In the genomic region with DNA sequence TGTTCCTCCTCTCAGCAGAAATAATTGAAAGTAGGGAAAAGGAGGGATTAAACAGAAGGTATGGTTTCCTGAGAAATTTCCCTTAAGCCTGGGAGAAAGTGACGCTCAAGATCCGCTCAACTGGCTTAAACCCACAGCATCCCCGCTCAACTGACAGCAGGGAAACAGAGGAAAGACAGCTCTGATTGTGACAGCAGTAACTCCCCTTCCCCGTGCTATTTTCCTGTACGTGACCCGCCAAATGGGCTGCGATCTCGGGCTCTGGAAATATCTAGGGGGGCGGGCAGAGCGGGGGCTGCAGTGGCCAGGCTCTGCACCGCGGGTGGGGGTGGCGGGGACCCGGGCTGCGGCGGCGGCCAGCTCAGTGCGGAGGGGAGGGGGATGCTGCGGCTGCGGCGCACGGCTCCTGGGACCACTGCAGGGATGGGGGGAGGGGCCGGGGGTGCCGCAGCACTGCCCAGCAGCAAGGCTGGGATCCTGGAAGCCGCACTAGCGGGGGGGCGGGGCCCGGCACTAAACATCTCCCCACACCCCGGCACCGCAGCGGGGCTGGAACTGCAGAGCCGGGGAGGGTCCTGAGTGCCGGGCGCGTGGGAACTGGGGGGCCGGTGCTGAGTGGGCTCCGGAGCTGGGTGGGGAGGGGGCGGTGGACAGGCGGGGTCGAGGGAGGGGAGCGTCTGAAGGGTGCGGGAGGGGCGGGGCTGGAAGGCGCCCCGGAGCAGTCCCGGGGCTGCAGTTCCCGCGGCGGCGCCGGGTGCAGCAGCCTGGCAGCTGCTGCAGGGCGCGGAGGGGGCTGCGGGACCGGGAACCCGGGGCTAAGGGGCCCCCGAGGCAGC, we compare ENCODE assay signal across 8 mouse cellular contexts. TPM values are rescaled to one million over a fixed set of nuclear protein-coding genes. Genes with fewer than 3 reads are reported as not detected.
DNase-seq lines count a peak whose midpoint lies in the region; ATAC-seq and TF ChIP-seq lines count a peak whose summit lies in the region.

No protein-coding gene starts in this region.

- no peaks in the 10 kb centered on the region for H3K27me3 ChIP-seq in cerebellum, adult 2 months (ENCODE audit: control insufficient read depth, insufficient read depth, low read length)
- H3K27me3 ChIP-seq in heart, embryonic 12.5 days (replicated peaks) = no peaks in the 10 kb centered on the region
- no peaks in the 10 kb centered on the region for H3K27me3 ChIP-seq in limb, embryonic 13.5 days
- no peaks in the 10 kb centered on the region for H3K27me3 ChIP-seq in neural tube, embryonic 14.5 days (ENCODE audit: control insufficient read depth, insufficient read depth, low read length)

- peak; percentile 60 to 71 for DNase-seq in adrenal gland, adult (ENCODE audit: inconsistent age in 2 of 2, low spot score in 1 of 2)
- DNase-seq in adrenal gland, postnatal 4 days (ENCODE audit: low spot score in 2 of 2) = no peak
- DNase-seq in 3134 (ENCODE audit: extremely low read depth, insufficient read length, low spot score) = peak; percentile 42
- peak; percentile 39 to 43 for DNase-seq in cerebellum, adult 2 months
- DNase-seq in gastrocnemius, postnatal 36 days = no peak

- peak overlapping the region; percentile 88 for H3K4me2 ChIP-seq in heart, embryonic 12.5 days
- H3K4me2 ChIP-seq in limb, embryonic 13.5 days (replicated peaks) = peak overlapping the region; percentile 82
- peak overlapping the region; percentile 74 for H3K4me2 ChIP-seq in neural tube, embryonic 14.5 days (ENCODE audit: low read depth, low read length)

- peak overlapping the region; percentile 97 for H3K9ac ChIP-seq in heart, embryonic 12.5 days
- peak overlapping the region; percentile 87 for H3K9ac ChIP-seq in limb, embryonic 13.5 days
- peak overlapping the region; percentile 85 for H3K9ac ChIP-seq in neural tube, embryonic 14.5 days (replicated peaks; ENCODE audit: low read depth, low read length)

- peaks cover 33% of the 10 kb centered on the region for H3K36me3 ChIP-seq in heart, embryonic 12.5 days
- peaks cover 38% of the 10 kb centered on the region for H3K36me3 ChIP-seq in limb, embryonic 13.5 days
- peaks cover 8% of the 10 kb centered on the region for H3K36me3 ChIP-seq in neural tube, embryonic 14.5 days (ENCODE audit: control insufficient read depth, insufficient read depth, low read length)

- no peak overlapping the region for H3K27ac ChIP-seq in cerebellum, adult 2 months (ENCODE audit: insufficient read depth, low read length)
- peak overlapping the region; percentile 80 for H3K27ac ChIP-seq in heart, embryonic 12.5 days (ENCODE audit: poor library complexity, severe bottlenecking)
- peak overlapping the region; percentile 65; the same call in 1 of the 2 replicates for H3K27ac ChIP-seq in limb, embryonic 13.5 days
- H3K27ac ChIP-seq in neural tube, embryonic 14.5 days (ENCODE audit: low read depth, low read length) = peak overlapping the region; percentile 83

- intact Hi-C loops in gastrocnemius, postnatal 36 days (cut with DNase I) = no loop called here

- no peak for TF ChIP-seq CTCF in cerebellum, adult 2 months (IDR thresholded peaks at IDR 0.05; ENCODE audit: borderline replicate concordance, insufficient read depth, low read depth, low read length)

- H3K9me3 ChIP-seq in heart, embryonic 12.5 days (replicated peaks) = no peaks in the 10 kb centered on the region
- no peaks in the 10 kb centered on the region for H3K9me3 ChIP-seq in limb, embryonic 13.5 days
- H3K9me3 ChIP-seq in neural tube, embryonic 14.5 days (ENCODE audit: control insufficient read depth, low read length) = no peaks in the 10 kb centered on the region

- 1% methylated on average over 56 of the region's 57 CpGs for WGBS in cerebellum, adult 2 months
- WGBS in heart, embryonic 12.5 days = 2% methylated on average over 51 of the region's 57 CpGs
- WGBS in limb, embryonic 13.5 days = under 1% methylated on average over 31 of the region's 57 CpGs
- under 1% methylated on average over 44 of the region's 57 CpGs for WGBS in neural tube, embryonic 14.5 days

- peak; percentile 46 for ATAC-seq in heart, embryonic 12.5 days (ENCODE audit: insufficient number of reproducible peaks, low FRiP score)
- ATAC-seq in limb, embryonic 13.5 days (ENCODE audit: low FRiP score, low read depth) = peak; percentile 45
- peak; percentile 66 for ATAC-seq in neural tube, embryonic 14.5 days (ENCODE audit: low read depth)

- peak overlapping the region; percentile 86 for H3K4me3 ChIP-seq in cerebellum, adult 2 months (replicated peaks; ENCODE audit: insufficient read depth, low read depth, low read length)
- H3K4me3 ChIP-seq in heart, embryonic 12.5 days = peak overlapping the region; percentile 97
- H3K4me3 ChIP-seq in limb, embryonic 13.5 days = peak overlapping the region; percentile 87
- H3K4me3 ChIP-seq in neural tube, embryonic 14.5 days (ENCODE audit: low read depth, low read length) = peak overlapping the region; percentile 71

- no peak for TF ChIP-seq POLR2A in cerebellum, adult 2 months (IDR thresholded peaks at IDR 0.05; ENCODE audit: borderline replicate concordance, insufficient read depth, low read length)

- no peaks in the 10 kb centered on the region; the same call in 1 of the 2 replicates for H3K4me1 ChIP-seq in cerebellum, adult 2 months (ENCODE audit: control insufficient read depth, insufficient read depth, low read length)
- peaks cover 40% of the 10 kb centered on the region for H3K4me1 ChIP-seq in heart, embryonic 12.5 days (replicated peaks)
- H3K4me1 ChIP-seq in limb, embryonic 13.5 days = peaks cover 45% of the 10 kb centered on the region
- H3K4me1 ChIP-seq in neural tube, embryonic 14.5 days (ENCODE audit: control insufficient read depth, insufficient read depth, low read length) = peaks cover 24% of the 10 kb centered on the region

RNA-seq across cellular contexts. Expression of a gene that starts 0.7 kb away (rescaled TPM):
- total RNA-seq in adrenal gland, postnatal 4 days (2021) = 10 to 100 TPM; 77.3 to 87.2 TPM
- polyA plus RNA-seq in cerebellum, adult 2 months (2012; rRNA removed) = 217 and 222 TPM in 2 replicates
- 65.4 and 69.5 TPM in 2 replicates for polyA plus RNA-seq in heart, embryonic 12.5 days (2016; fragmentation: Nextera tagmentation; extraction: Ambion mirVana)
- 63.5 and 74.6 TPM in 2 replicates for polyA plus RNA-seq in limb, embryonic 13.5 days (2015; fragmentation: Nextera tagmentation; extraction: Ambion mirVana)
- 215 and 232 TPM in 2 replicates for polyA plus RNA-seq in neural tube, embryonic 14.5 days (2014; fragmentation: Nextera tagmentation; extraction: Ambion mirVana)
- 100 to 1,000 TPM; 170 to 172 TPM for total RNA-seq in gastrocnemius, postnatal 36 days (2021)

RNA-seq across cellular contexts. Expression of a gene that starts 43.3 kb away (rescaled TPM):
- total RNA-seq in adrenal gland, postnatal 4 days (2021) = 10 to 100 TPM; 19.8 to 36.6 TPM
- 0.90 and 1.1 TPM in 2 replicates for polyA plus RNA-seq in cerebellum, adult 2 months (2012; rRNA removed)
- 0.77 and 1.1 TPM in 2 replicates for polyA plus RNA-seq in heart, embryonic 12.5 days (2016; fragmentation: Nextera tagmentation; extraction: Ambion mirVana)
- 2.9 and 3.0 TPM in 2 replicates for polyA plus RNA-seq in limb, embryonic 13.5 days (2015; fragmentation: Nextera tagmentation; extraction: Ambion mirVana)
- polyA plus RNA-seq in neural tube, embryonic 14.5 days (2014; fragmentation: Nextera tagmentation; extraction: Ambion mirVana) = 0.19 and 0.26 TPM in 2 replicates
- total RNA-seq in gastrocnemius, postnatal 36 days (2021) = 10 to 100 TPM; 23.9 to 25.3 TPM

RNA-seq across cellular contexts. Expression of a gene that starts 58.8 kb away (rescaled TPM):
- 10 to 100 TPM; 46.4 to 49.0 TPM for total RNA-seq in adrenal gland, postnatal 4 days (2021)
- 37.9 and 43.2 TPM in 2 replicates for polyA plus RNA-seq in cerebellum, adult 2 months (2012; rRNA removed)
- polyA plus RNA-seq in heart, embryonic 12.5 days (2016; fragmentation: Nextera tagmentation; extraction: Ambion mirVana) = 17.9 and 18.8 TPM in 2 replicates
- polyA plus RNA-seq in limb, embryonic 13.5 days (2015; fragmentation: Nextera tagmentation; extraction: Ambion mirVana) = 27.9 and 30.5 TPM in 2 replicates
- polyA plus RNA-seq in neural tube, embryonic 14.5 days (2014; fragmentation: Nextera tagmentation; extraction: Ambion mirVana) = 17.7 and 17.8 TPM in 2 replicates
- 1 to 10 TPM; 4.9 to 7.3 TPM for total RNA-seq in gastrocnemius, postnatal 36 days (2021)

Comparison
In these comparisons a context has a peak if more than half of its experiments do, and no peak if none do; other contexts are left out.
1. DNase-seq: peak in adrenal gland, adult (2 of 2), 3134 (single experiment) and cerebellum, adult 2 months (2 of 2); none in adrenal gland, postnatal 4 days (0 of 2) and gastrocnemius, postnatal 36 days (0 of 2).
2. Peak in every context shown above with its lines, with median percentiles within 50 percentile points of each other: H3K4me3 ChIP-seq, ATAC-seq, H3K4me2 ChIP-seq and H3K9ac ChIP-seq.